Mouse (Mus musculus) intestine, embryonic 16.5 days (tissue): ENCODE data around the gene Trappc13. TPM values are rescaled to one million over a fixed set of nuclear protein-coding genes. Genes with fewer than 3 reads are reported as not detected.

ENCODE experiments used
- ATAC-seq: fragments of 200-750 bp; cut with Nextera tagmentation; 2 replicates; pipeline ENCODE4 v1.8.0; 2017; ENCODE audit warnings: moderate TSS enrichment, moderate library complexity
- H3K27ac ChIP-seq: fragments of 300-500 bp; sonication (generic); 2 replicates; pipeline ENCODE4 v1.5.1; 2014; ENCODE audit warnings: mild to moderate bottlenecking, low read length
- H3K27me3 ChIP-seq: fragments of 300-500 bp; sonication (generic); replicated peaks from 2 replicates; pipeline ENCODE4 v1.6.1; 2014; ENCODE audit warnings: low read length, control low read depth, mixed read lengths; ENCODE audit not compliant: control insufficient read depth, insufficient read depth
- H3K36me3 ChIP-seq: fragments of 300-500 bp; sonication (generic); 2 replicates; pipeline ENCODE4 v1.6.1; 2014; ENCODE audit warnings: low read length, control low read depth; ENCODE audit not compliant: control insufficient read depth, insufficient read depth
- H3K4me1 ChIP-seq: fragments of 300-500 bp; sonication (generic); 2 replicates; pipeline ENCODE4 v1.6.1; 2014; ENCODE audit warnings: low read length, control low read depth, mixed read lengths; ENCODE audit not compliant: control insufficient read depth, insufficient read depth
- H3K4me2 ChIP-seq: fragments of 300-500 bp; sonication (generic); 2 replicates; pipeline ENCODE4 v1.6.1; 2014; ENCODE audit warnings: low read depth, low read length, control low read depth
- H3K4me3 ChIP-seq: fragments of 300-500 bp; sonication (generic); 2 replicates; pipeline ENCODE4 v1.5.1; 2014; ENCODE audit warnings: mild to moderate bottlenecking, low read length
- H3K9ac ChIP-seq: fragments of 300-500 bp; sonication (generic); 2 replicates; pipeline ENCODE4 v1.6.1; 2014; ENCODE audit warnings: low read depth, low read length
- H3K9me3 ChIP-seq: fragments of 300-500 bp; sonication (generic); 2 replicates; pipeline ENCODE4 v1.6.1; 2016; ENCODE audit warnings: low read length, control low read depth; ENCODE audit not compliant: control insufficient read depth
- WGBS: fragments of 180-500 bp; shearing (Covaris S2); extraction: QIAGEN DNeasy Blood & Tissue Kit; methylation state at CpG from one replicate; pipeline ENCODE4 v1.1.7; 2014; 5-methylcytosine and 5-hydroxymethylcytosine counted together
- polyA plus RNA-seq: library from polyadenylated mRNA; unstranded; fragments of >200 nt; fragmentation: Nextera tagmentation; extraction: Ambion mirVana; gene quantifications from 2 replicates; pipeline ENCODE4 v1.2.1, GENCODE M21; 2015

Trappc13 gene
- polyA plus RNA-seq, 1 experiment from 2014 or later = 54.5 TPM

DNA sequence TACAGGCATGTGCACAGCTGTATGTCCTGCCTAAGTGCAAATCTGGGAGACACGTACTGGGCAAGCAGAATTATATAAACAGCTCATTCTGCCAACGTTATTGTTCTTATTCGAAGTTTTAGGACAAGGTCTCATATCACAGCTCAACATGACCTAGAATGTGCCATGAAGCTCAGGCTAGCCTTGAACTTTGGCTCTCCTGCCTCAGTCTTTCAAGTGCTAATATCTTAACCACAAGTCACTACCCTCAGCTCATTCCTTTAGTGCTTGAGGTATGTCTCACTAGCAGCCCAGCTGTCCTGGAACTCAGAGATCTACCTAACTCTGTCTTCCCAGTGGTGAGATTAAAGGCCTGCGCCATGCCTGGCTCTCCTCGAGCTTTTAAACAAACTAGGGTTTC, 6.6 kb downstream of the Trappc13 start:
- peaks cover 5% of the 10 kb centered on the region; the same call in 1 of the 2 replicates for H3K4me1 ChIP-seq
- no peak overlapping the region for H3K4me3 ChIP-seq
- H3K36me3 ChIP-seq = no peaks in the 10 kb centered on the region
- WGBS = 72% methylated on average over 5 of the region's 5 CpGs
- ATAC-seq = no peak
- no peak overlapping the region for H3K4me2 ChIP-seq
- H3K9me3 ChIP-seq = no peaks in the 10 kb centered on the region
- H3K9ac ChIP-seq = no peak overlapping the region
- no peaks in the 10 kb centered on the region for H3K27me3 ChIP-seq
- H3K27ac ChIP-seq = no peak overlapping the region

DNA sequence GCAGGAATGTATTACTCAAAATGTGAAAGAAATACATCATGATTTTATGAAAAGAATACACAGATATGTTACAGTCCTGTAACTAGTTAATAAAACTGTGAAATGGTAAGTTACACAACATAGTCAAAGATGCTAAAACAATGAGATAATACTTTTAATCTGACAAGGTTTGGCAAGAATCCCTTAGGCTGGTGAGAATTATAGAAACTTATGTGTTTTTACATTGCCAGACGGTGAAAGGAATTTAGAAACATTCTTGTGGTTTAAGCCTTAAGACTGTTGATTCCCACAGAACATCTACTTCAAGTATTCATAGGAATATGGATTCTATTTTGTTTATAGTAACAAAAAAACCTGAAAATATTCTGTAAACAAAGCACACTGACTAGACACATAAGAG, 22.6 kb downstream of the Trappc13 start:
- no peak for ATAC-seq

GRCm38 (mm10) chr13:104155106-104155505, 23.2 kb downstream of the Trappc13 start:
- Histone ChIP-seq H3K9me3 (no peaks in the 10 kb centered on the region), H3K36me3 (0 out of 2 replicates have a peak, but pooled peaks cover 6% of the 10 kb centered on the region), H3K4me1 (no peaks in the 10 kb centered on the region), H3K4me3 (no peak overlapping the region), H3K27ac (no peak overlapping the region), H3K4me2 (no peak overlapping the region), H3K27me3 (no peaks in the 10 kb centered on the region), H3K9ac (no peak overlapping the region)
- 84% methylated on average over 7 of the region's 7 CpGs for WGBS
- ATAC-seq = no peak

More for the DNA sequence above, 22.6 kb downstream of the Trappc13 start:
- H3K27ac ChIP-seq = no peak overlapping the region
- WGBS = 67% methylated on average over 1 of the region's 1 CpGs
- H3K4me1 ChIP-seq = no peaks in the 10 kb centered on the region
- 0 out of 2 replicates have a peak, but pooled peaks cover 10% of the 10 kb centered on the region for H3K36me3 ChIP-seq
- H3K4me3 ChIP-seq = no peak overlapping the region
- H3K4me2 ChIP-seq = no peak overlapping the region
- H3K27me3 ChIP-seq = no peaks in the 10 kb centered on the region
- no peak overlapping the region for H3K9ac ChIP-seq
- H3K9me3 ChIP-seq = no peaks in the 10 kb centered on the region

GRCm38 (mm10) chr13:104154180-104154579, 24.1 kb downstream of the Trappc13 start:
- Histone ChIP-seq H3K27me3 (no peaks in the 10 kb centered on the region), H3K27ac (no peak overlapping the region), H3K4me3 (no peak overlapping the region), H3K36me3 (no peaks in the 10 kb centered on the region; the same call in 1 of the 2 replicates), H3K9me3 (no peaks in the 10 kb centered on the region), H3K4me1 (no peaks in the 10 kb centered on the region), H3K4me2 (no peak overlapping the region), H3K9ac (no peak overlapping the region)
- 92% methylated on average over 5 of the region's 5 CpGs for WGBS
- ATAC-seq = no peak

GRCm38 (mm10) chr13:104145646-104146045, 32.6 kb downstream of the Trappc13 start:
- H3K36me3 ChIP-seq = peaks cover 10% of the 10 kb centered on the region
- no peaks in the 10 kb centered on the region for H3K27me3 ChIP-seq
- no peak overlapping the region for H3K9ac ChIP-seq
- no peak overlapping the region for H3K4me3 ChIP-seq
- H3K4me2 ChIP-seq = no peak overlapping the region
- H3K4me1 ChIP-seq = no peaks in the 10 kb centered on the region
- no peak overlapping the region for H3K27ac ChIP-seq
- WGBS = 93% methylated on average over 3 of the region's 3 CpGs
- no peaks in the 10 kb centered on the region for H3K9me3 ChIP-seq
- ATAC-seq = no peak

DNA sequence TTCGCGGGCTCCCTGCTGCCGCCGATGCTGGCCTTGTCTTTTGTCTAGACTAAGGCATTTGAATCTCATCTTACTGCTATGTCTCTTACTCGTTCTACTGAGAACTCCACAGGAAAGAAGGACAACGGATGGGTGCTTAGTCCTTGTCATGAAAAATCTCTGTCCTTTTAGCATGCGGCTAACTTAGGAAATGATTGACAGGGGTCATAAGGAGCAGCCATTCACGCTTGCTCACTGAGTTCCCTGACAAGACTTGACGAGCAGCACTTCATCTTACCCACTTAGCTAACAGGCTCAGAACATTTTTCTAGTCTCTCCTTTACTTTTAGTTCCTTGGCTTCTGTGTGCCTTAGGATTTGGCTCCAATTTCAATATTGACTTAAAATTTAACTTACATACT, 33.4 kb downstream of the Trappc13 start:
- WGBS = 78% methylated on average over 9 of the region's 9 CpGs
- ATAC-seq = no peak
- no peaks in the 10 kb centered on the region for H3K9me3 ChIP-seq

DNA sequence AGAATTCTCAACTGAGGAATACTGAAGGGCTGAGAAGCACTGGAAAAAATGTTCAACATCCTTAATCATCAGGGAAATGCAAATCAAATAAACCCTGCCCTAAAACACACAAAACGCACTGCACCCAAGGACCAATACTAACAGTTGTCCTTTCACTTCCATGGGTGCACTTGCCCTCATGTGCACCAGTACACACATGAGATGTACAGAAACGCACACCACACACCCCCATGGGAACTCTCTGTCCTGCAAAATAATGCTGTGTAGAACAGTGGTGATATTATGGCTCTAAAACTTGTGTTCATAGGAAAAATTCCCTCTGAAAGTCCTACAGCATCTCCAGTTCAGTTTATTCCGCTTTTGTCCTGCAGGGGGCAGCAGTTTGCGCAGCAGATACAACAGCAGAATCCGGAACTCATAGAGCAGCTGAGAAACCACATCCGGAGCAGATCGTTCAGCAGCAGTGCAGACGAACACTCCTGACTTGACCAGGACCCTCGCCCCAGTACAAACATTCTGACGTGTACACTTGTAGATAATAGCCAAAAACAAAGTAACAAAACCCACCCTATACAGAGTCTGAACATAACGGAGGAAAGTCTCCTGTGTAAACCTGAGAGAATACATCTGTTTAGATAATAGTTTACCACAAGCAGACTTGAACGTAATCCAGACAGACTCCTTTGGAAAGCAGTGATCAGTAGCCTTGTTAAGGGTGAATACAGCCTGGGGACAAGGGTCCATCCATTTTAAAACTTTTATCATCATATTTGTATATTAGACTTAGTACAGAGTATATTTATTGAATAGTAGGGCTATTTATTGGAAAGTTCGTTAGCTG, 38.7 kb downstream of the Trappc13 start:
- Histone ChIP-seq H3K27me3 (no peaks in the 10 kb centered on the region), H3K36me3 (peaks cover 1% of the 10 kb centered on the region), H3K9me3 (no peaks in the 10 kb centered on the region), H3K27ac (no peak overlapping the region), H3K4me2 (0 out of 2 replicates have a peak overlapping the region, but pooled peaks have one; percentile 26), H3K4me1 (no peaks in the 10 kb centered on the region), H3K9ac (no peak overlapping the region), H3K4me3 (no peak overlapping the region; the same call in 1 of the 2 replicates)
- WGBS = 34% methylated on average over 13 of the region's 13 CpGs
- 0 out of 2 replicates have a peak, but pooled peaks have one; percentile 23 for ATAC-seq

More for the DNA sequence above, 33.4 kb downstream of the Trappc13 start:
- no peak overlapping the region for H3K27ac ChIP-seq
- no peaks in the 10 kb centered on the region for H3K27me3 ChIP-seq
- H3K4me1 ChIP-seq = no peaks in the 10 kb centered on the region
- H3K9ac ChIP-seq = no peak overlapping the region
- no peak overlapping the region for H3K4me3 ChIP-seq
- H3K4me2 ChIP-seq = no peak overlapping the region
- H3K36me3 ChIP-seq = peaks cover 10% of the 10 kb centered on the region

DNA sequence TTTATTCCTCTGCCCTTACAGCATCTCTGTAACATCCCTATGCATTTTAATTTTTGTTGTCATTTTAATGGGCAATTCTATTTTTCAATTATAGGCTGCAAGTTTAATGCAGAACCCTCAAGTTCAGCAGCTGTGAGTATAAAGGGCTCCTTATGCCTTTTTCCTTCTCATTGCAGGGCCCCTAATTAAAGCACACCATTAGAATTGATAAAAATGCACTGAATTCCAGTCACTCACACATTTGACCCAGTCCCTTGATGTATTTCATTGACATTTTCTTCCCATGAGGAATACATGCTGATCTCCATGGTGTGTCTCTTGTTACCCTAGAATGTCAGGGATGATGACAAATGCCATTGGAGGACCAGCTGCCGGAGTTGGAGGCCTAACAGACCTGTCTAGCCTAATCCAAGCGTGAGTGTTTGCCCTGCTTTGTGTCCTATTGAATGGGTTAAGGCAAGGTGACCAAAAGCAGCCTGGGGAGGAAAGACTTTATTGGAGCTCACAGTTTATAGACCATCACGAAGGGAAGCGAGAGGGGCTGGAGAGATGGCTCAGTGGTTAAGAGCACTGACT, 43.7 kb downstream of the Trappc13 start:
- no peaks in the 10 kb centered on the region for H3K9me3 ChIP-seq
- H3K9ac ChIP-seq = no peak overlapping the region
- no peaks in the 10 kb centered on the region for H3K27me3 ChIP-seq
- no peak for ATAC-seq
- no peaks in the 10 kb centered on the region for H3K36me3 ChIP-seq
- 82% methylated on average over 4 of the region's 4 CpGs for WGBS
- H3K27ac ChIP-seq = no peak overlapping the region
- H3K4me3 ChIP-seq = no peak overlapping the region
- H3K4me1 ChIP-seq = no peaks in the 10 kb centered on the region
- H3K4me2 ChIP-seq = no peak overlapping the region

DNA sequence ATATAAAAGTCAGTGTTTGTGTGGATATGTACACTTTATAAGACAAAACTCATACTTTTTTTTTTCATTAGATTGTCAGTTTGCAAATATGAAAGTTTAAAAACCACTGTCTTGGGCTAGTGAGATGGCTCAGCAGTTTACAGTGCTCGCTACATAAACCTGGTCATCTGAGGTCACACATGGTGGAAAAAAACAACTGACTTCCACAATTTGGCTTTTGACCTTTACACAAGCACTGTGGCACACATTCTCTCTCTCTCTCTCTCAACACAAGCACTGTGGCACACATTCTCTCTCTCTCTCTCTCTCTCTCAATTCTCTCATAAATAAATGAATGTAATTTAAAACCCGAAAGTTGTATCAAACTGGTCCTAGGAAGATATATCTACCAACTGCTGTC, 45.7 kb downstream of the Trappc13 start:
- 84% methylated on average over 2 of the region's 2 CpGs for WGBS
- ATAC-seq = no peak
- H3K27ac ChIP-seq = no peak overlapping the region
- no peak overlapping the region for H3K9ac ChIP-seq
- H3K4me2 ChIP-seq = no peak overlapping the region
- no peak overlapping the region for H3K4me3 ChIP-seq
- H3K36me3 ChIP-seq = no peaks in the 10 kb centered on the region
- no peaks in the 10 kb centered on the region for H3K27me3 ChIP-seq
- H3K4me1 ChIP-seq = no peaks in the 10 kb centered on the region
- no peaks in the 10 kb centered on the region for H3K9me3 ChIP-seq
